Mouse (Mus musculus) stomach, embryonic 14.5 days (tissue): ENCODE measurements at regions not wholly inside any gene's neighbourhood (a gene's known extent, or its start where the extent isn't known, plus 50 kb on each side); places are given as distances from the start of the nearest gene placed in this dataset.

Experiments used
- ATAC-seq: fragments of 200-750 bp; cut with Nextera tagmentation; 2 replicates; pipeline ENCODE4 v1.8.0; 2017; ENCODE audit warnings: low read depth, moderate TSS enrichment; ENCODE audit not compliant: insufficient number of reproducible peaks, insufficient read depth, low FRiP score
- H3K27ac ChIP-seq: fragments of 300-500 bp; sonication (generic); 2 replicates; pipeline ENCODE4 v1.5.1; 2014; ENCODE audit warnings: mild to moderate bottlenecking, low read length, moderate library complexity, mixed read lengths
- H3K27me3 ChIP-seq: fragments of 300-500 bp; sonication (generic); 2 replicates; pipeline ENCODE4 v1.6.1; 2014; ENCODE audit warnings: low read length, control low read depth, mixed read lengths; ENCODE audit not compliant: control insufficient read depth, insufficient read depth
- H3K36me3 ChIP-seq: fragments of 300-500 bp; sonication (generic); 2 replicates; pipeline ENCODE4 v1.6.1; 2014; ENCODE audit warnings: mild to moderate bottlenecking, control low read depth, low read length, moderate library complexity, mixed read lengths; ENCODE audit not compliant: control insufficient read depth, insufficient read depth
- H3K4me1 ChIP-seq: fragments of 300-500 bp; sonication (generic); 2 replicates; pipeline ENCODE4 v1.6.1; 2014; ENCODE audit warnings: low read length, control low read depth, mixed read lengths; ENCODE audit not compliant: control insufficient read depth, insufficient read depth
- H3K4me2 ChIP-seq: fragments of 300-500 bp; sonication (generic); replicated peaks from 2 replicates; pipeline ENCODE4 v1.6.1; 2014; ENCODE audit warnings: low read depth, low read length, control low read depth
- H3K4me3 ChIP-seq: fragments of 300-500 bp; sonication (generic); 2 replicates; pipeline ENCODE4 v1.5.1; 2014; ENCODE audit warnings: low read depth, low read length, control low read depth
- H3K9ac ChIP-seq: fragments of 300-500 bp; sonication (generic); replicated peaks from 2 replicates; pipeline ENCODE4 v1.6.1; 2014; ENCODE audit warnings: low read depth, mild to moderate bottlenecking, control low read depth, low read length, moderate library complexity, mixed read lengths
- H3K9me3 ChIP-seq: fragments of 300-500 bp; sonication (generic); 2 replicates; pipeline ENCODE4 v1.6.1; 2016; ENCODE audit warnings: low read depth, low read length, control low read depth; ENCODE audit not compliant: control insufficient read depth
- WGBS: fragments of 180-500 bp; shearing (Covaris S2); extraction: QIAGEN DNeasy Blood & Tissue Kit; methylation state at CpG from one replicate; pipeline ENCODE4 v1.1.7; 2014; 5-methylcytosine and 5-hydroxymethylcytosine counted together

- ATAC-seq = no peak
- Histone ChIP-seq H3K4me1 (no peaks in the 10 kb centered on the region), H3K9me3 (no peaks in the 10 kb centered on the region), H3K27me3 (no peaks in the 10 kb centered on the region), H3K9ac (no peak overlapping the region), H3K4me2 (no peak overlapping the region), H3K27ac (no peak overlapping the region), H3K4me3 (no peak overlapping the region), H3K36me3 (no peaks in the 10 kb centered on the region)
- 84% methylated on average over 3 of the region's 3 CpGs for WGBS
Measured at GRCm38 (mm10) chr5:51928801-51929200, 261.5 kb downstream of the Dhx15 start.

GRCm38 (mm10) chr5:51923417-51923816 lies 266.9 kb downstream of the Dhx15 start:
- Histone ChIP-seq H3K4me2 (no peak overlapping the region), H3K4me1 (no peaks in the 10 kb centered on the region)

DNA sequence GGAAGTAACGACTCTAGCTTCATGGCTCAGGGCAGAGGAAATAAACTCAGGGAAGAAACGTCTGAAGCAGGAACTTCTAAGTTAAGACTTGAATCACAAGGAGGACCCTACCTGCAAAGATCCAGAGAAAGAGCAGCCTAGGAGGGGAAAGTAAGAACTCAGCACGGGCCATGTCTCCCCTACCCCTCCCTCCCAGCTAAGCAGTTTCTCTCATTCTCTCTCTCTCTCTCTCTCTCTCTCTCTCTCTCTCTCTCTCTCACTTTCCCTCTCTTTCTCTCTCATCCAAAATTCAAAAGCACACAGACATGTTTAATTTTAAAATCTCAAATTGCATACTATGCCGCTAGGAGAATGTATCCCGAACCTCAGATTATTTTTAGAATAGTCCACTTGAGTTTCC lies 267.3 kb downstream of the Dhx15 start:
- no peak for ATAC-seq
- H3K36me3 ChIP-seq = no peaks in the 10 kb centered on the region
- H3K4me3 ChIP-seq = no peak overlapping the region
- no peaks in the 10 kb centered on the region for H3K27me3 ChIP-seq
- WGBS = 57% methylated on average over 5 of the region's 5 CpGs
- no peaks in the 10 kb centered on the region for H3K9me3 ChIP-seq
- no peak overlapping the region for H3K9ac ChIP-seq
- no peak overlapping the region for H3K4me2 ChIP-seq
- H3K27ac ChIP-seq = no peak overlapping the region
- H3K4me1 ChIP-seq = peaks cover 3% of the 10 kb centered on the region; the same call in 1 of the 2 replicates

More at GRCm38 (mm10) chr5:51923417-51923816, 266.9 kb downstream of the Dhx15 start:
- H3K27me3 ChIP-seq = no peaks in the 10 kb centered on the region
- H3K36me3 ChIP-seq = no peaks in the 10 kb centered on the region
- 74% methylated on average over 7 of the region's 7 CpGs for WGBS
- no peak overlapping the region for H3K27ac ChIP-seq
- ATAC-seq = no peak
- H3K9ac ChIP-seq = no peak overlapping the region
- no peaks in the 10 kb centered on the region for H3K9me3 ChIP-seq
- no peak overlapping the region for H3K4me3 ChIP-seq

DNA sequence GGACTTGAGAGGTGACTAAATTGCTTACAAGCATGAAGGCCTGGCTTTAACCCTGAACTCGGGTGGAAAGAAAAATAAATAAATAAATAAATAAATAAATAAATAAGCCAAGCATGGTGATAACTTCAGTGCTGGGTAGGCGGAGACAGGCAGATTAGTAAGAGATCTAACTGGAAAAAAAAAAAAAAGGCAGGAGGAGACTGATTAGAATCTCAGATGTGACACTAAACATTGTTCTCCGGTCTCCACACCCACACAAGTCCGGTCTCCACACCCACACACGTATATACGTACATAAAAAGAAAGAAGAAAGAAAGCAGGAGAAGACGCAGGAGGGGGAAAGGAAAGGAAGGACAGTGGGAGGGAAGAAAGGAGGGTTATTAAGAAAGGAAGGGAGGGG lies 267.8 kb downstream of the Dhx15 start:
- ATAC-seq = no peak
- Histone ChIP-seq H3K4me2 (no peak overlapping the region), H3K9me3 (no peaks in the 10 kb centered on the region), H3K4me1 (peaks cover 3% of the 10 kb centered on the region; the same call in 1 of the 2 replicates), H3K36me3 (no peaks in the 10 kb centered on the region), H3K9ac (no peak overlapping the region), H3K27ac (no peak overlapping the region), H3K27me3 (no peaks in the 10 kb centered on the region), H3K4me3 (no peak overlapping the region)
- WGBS = 75% methylated on average over 7 of the region's 7 CpGs

- 34% methylated on average over 4 of the region's 4 CpGs for WGBS
- ATAC-seq = no peak
- Histone ChIP-seq H3K9ac (no peak overlapping the region), H3K36me3 (no peaks in the 10 kb centered on the region), H3K4me3 (no peak overlapping the region), H3K27ac (no peak overlapping the region), H3K4me1 (peaks cover 3% of the 10 kb centered on the region; the same call in 1 of the 2 replicates), H3K9me3 (no peaks in the 10 kb centered on the region), H3K27me3 (no peaks in the 10 kb centered on the region), H3K4me2 (no peak overlapping the region)
Measured at GRCm38 (mm10) chr5:51917812-51918448, 272.4 kb downstream of the Dhx15 start.

DNA sequence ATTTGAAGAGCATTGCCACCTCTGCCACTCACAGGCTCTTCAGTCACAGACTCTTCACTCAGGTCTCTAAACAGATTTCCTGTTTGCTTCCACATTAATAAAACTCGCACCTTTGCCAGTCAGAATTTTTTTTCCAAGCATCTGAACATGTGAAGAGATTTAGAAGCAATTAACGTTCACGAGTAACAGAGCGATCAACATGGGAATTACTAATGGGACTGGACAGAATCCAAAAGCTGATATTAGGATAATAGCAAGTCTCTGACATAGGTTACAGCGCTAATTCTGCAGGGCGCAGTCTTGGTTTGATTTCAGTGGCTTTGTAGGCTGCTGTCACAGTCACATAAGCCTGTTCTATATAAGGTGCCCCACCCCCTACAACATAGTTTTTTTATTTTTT lies 275.6 kb downstream of the Dhx15 start:
- Histone ChIP-seq H3K36me3 (no peaks in the 10 kb centered on the region), H3K9ac (no peak overlapping the region), H3K4me3 (no peak overlapping the region), H3K4me1 (peaks cover 3% of the 10 kb centered on the region; the same call in 1 of the 2 replicates), H3K27ac (no peak overlapping the region), H3K4me2 (no peak overlapping the region), H3K27me3 (no peaks in the 10 kb centered on the region), H3K9me3 (no peaks in the 10 kb centered on the region)
- ATAC-seq = no peak
- 86% methylated on average over 6 of the region's 6 CpGs for WGBS

DNA sequence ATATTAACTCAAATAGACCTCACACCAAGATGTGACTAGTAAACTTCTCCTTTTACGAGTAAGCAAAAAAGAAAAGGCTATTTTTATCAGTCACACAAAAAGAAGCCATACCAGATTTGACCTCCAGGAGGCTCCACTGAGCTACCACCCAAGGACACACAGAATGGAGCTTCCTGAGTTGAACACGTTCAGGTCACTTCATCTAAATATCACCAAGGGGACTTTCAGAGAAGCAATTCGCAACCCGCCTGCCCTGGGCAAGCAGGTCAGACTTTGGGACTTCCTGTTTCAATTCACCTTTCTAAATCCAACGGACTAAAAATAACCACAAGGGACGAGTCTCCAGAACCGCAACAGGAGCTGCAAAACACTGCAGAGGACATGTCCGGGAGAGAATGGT lies 281.5 kb downstream of the Dhx15 start:
- Histone ChIP-seq H3K36me3 (no peaks in the 10 kb centered on the region), H3K4me3 (no peak overlapping the region), H3K9ac (no peak overlapping the region), H3K9me3 (no peaks in the 10 kb centered on the region), H3K4me1 (peaks cover 8% of the 10 kb centered on the region; the same call in 1 of the 2 replicates), H3K4me2 (no peak overlapping the region), H3K27ac (no peak overlapping the region), H3K27me3 (no peaks in the 10 kb centered on the region)
- WGBS = 60% methylated on average over 8 of the region's 8 CpGs
- ATAC-seq = no peak

GRCm38 (mm10) chr5:51906315-51907109 lies 283.8 kb downstream of the Dhx15 start:
- Histone ChIP-seq H3K4me2 (no peak overlapping the region), H3K36me3 (no peaks in the 10 kb centered on the region), H3K27ac (no peak overlapping the region), H3K27me3 (no peaks in the 10 kb centered on the region), H3K4me3 (no peak overlapping the region), H3K9ac (no peak overlapping the region), H3K4me1 (peaks cover 8% of the 10 kb centered on the region; the same call in 1 of the 2 replicates), H3K9me3 (no peaks in the 10 kb centered on the region)
- 35% methylated on average over 9 of the region's 9 CpGs for WGBS
- ATAC-seq = no peak
